Mouse (Mus musculus): ENCODE data around the gene Rogdi. TPM values are rescaled to one million over a fixed set of nuclear protein-coding genes. Genes with fewer than 3 reads are reported as not detected.
A peak's percentile ranks its signal among the peaks of the same experiment; 100 is the strongest.

The Rogdi gene
- polyA plus RNA-seq, 1 experiment from 2014 or later: 101 TPM

- H3K36me3 ChIP-seq (ENCODE audit: control insufficient read depth, insufficient read depth, low read length): no peaks in the 10 kb centered on the region
- no peak overlapping the region for H3K27ac ChIP-seq (ENCODE audit: low read depth, low read length)
- no peak overlapping the region for H3K9ac ChIP-seq (ENCODE audit: low read length)
- 58% methylated on average over 3 of the region's 3 CpGs for WGBS
- H3K9me3 ChIP-seq (replicated peaks; ENCODE audit: control insufficient read depth, low read length): no peaks in the 10 kb centered on the region
- H3K4me1 ChIP-seq (ENCODE audit: control insufficient read depth, insufficient read depth, low read length): no peaks in the 10 kb centered on the region
- H3K27me3 ChIP-seq (replicated peaks; ENCODE audit: control insufficient read depth, insufficient read depth, low read length): no peaks in the 10 kb centered on the region
- ATAC-seq: no peak
- DNase-seq (ENCODE audit: low spot score): no peak
- H3K4me2 ChIP-seq (ENCODE audit: low read length): no peak overlapping the region
- H3K4me3 ChIP-seq (ENCODE audit: low read depth, low read length): no peak overlapping the region
These were observed 12.7 kb downstream of the Rogdi start for GRCm38 (mm10) chr16:5000611-5001010.

GRCm38 (mm10) chr16:4998984-4999383 is 14.4 kb downstream of the Rogdi start:
- no peak for ATAC-seq
- Histone ChIP-seq H3K27ac (ENCODE audit: low read depth, low read length) (no peak overlapping the region), H3K4me1 (ENCODE audit: control insufficient read depth, insufficient read depth, low read length) (no peaks in the 10 kb centered on the region), H3K4me3 (ENCODE audit: low read depth, low read length) (no peak overlapping the region), H3K9me3 (replicated peaks; ENCODE audit: control insufficient read depth, low read length) (no peaks in the 10 kb centered on the region), H3K4me2 (ENCODE audit: low read length) (no peak overlapping the region), H3K9ac (ENCODE audit: low read length) (no peak overlapping the region), H3K27me3 (replicated peaks; ENCODE audit: control insufficient read depth, insufficient read depth, low read length) (no peaks in the 10 kb centered on the region), H3K36me3 (ENCODE audit: control insufficient read depth, insufficient read depth, low read length) (no peaks in the 10 kb centered on the region)
- no peak for DNase-seq (ENCODE audit: low spot score)
- WGBS: 78% methylated on average over 1 of the region's 1 CpGs

GRCm38 (mm10) chr16:4997553-4997952 is 15.8 kb downstream of the Rogdi start, which contains the start of gene Sept12:
Gene Sept12 (minus strand): TSS chr16:4997852.
- H3K4me2 ChIP-seq (ENCODE audit: low read length): no peak within 1 kb of the TSS
- H3K27ac ChIP-seq (ENCODE audit: low read depth, low read length): no peak within 1 kb of the TSS
- H3K4me1 ChIP-seq (ENCODE audit: control insufficient read depth, insufficient read depth, low read length): no peaks in the 10 kb centered on the region
- H3K36me3 ChIP-seq (ENCODE audit: control insufficient read depth, insufficient read depth, low read length): no peaks in the 10 kb centered on the region
- H3K9ac ChIP-seq (ENCODE audit: low read length): no peak within 1 kb of the TSS
- DNase-seq (ENCODE audit: low spot score) (no peak), ATAC-seq (no peak)
- no peaks in the 10 kb centered on the region for H3K27me3 ChIP-seq (replicated peaks; ENCODE audit: control insufficient read depth, insufficient read depth, low read length)
- WGBS: 50% methylated on average over 3 of the region's 3 CpGs
- H3K4me3 ChIP-seq (ENCODE audit: low read depth, low read length): no peak within 1 kb of the TSS
- H3K9me3 ChIP-seq (replicated peaks; ENCODE audit: control insufficient read depth, low read length): no peaks in the 10 kb centered on the region

- Histone ChIP-seq H3K4me2 (ENCODE audit: low read length) (no peak overlapping the region), H3K9ac (ENCODE audit: low read length) (no peak overlapping the region), H3K9me3 (replicated peaks; ENCODE audit: control insufficient read depth, low read length) (no peaks in the 10 kb centered on the region), H3K4me1 (ENCODE audit: control insufficient read depth, insufficient read depth, low read length) (no peaks in the 10 kb centered on the region), H3K27me3 (replicated peaks; ENCODE audit: control insufficient read depth, insufficient read depth, low read length) (no peaks in the 10 kb centered on the region), H3K27ac (ENCODE audit: low read depth, low read length) (no peak overlapping the region), H3K36me3 (ENCODE audit: control insufficient read depth, insufficient read depth, low read length) (no peaks in the 10 kb centered on the region), H3K4me3 (ENCODE audit: low read depth, low read length) (no peak overlapping the region)
- WGBS: 85% methylated on average over 4 of the region's 4 CpGs
- ATAC-seq: no peak
- no peak for DNase-seq (ENCODE audit: low spot score)
These were observed 20.1 kb downstream of the Rogdi start for GRCm38 (mm10) chr16:4993276-4993675.

GRCm38 (mm10) chr16:4984717-4985116 is 28.6 kb downstream of the Rogdi start:
- no peak overlapping the region for H3K4me3 ChIP-seq (ENCODE audit: low read depth, low read length)
- no peak overlapping the region for H3K9ac ChIP-seq (ENCODE audit: low read length)
- H3K9me3 ChIP-seq (replicated peaks; ENCODE audit: control insufficient read depth, low read length): no peaks in the 10 kb centered on the region
- H3K4me1 ChIP-seq (ENCODE audit: control insufficient read depth, insufficient read depth, low read length): no peaks in the 10 kb centered on the region
- no peak overlapping the region for H3K4me2 ChIP-seq (ENCODE audit: low read length)
- WGBS: 93% methylated on average over 12 of the region's 12 CpGs
- no peaks in the 10 kb centered on the region for H3K27me3 ChIP-seq (replicated peaks; ENCODE audit: control insufficient read depth, insufficient read depth, low read length)
- H3K36me3 ChIP-seq (ENCODE audit: control insufficient read depth, insufficient read depth, low read length): no peaks in the 10 kb centered on the region
- ATAC-seq (no peak), DNase-seq (ENCODE audit: low spot score) (no peak)
- no peak overlapping the region for H3K27ac ChIP-seq (ENCODE audit: low read depth, low read length)

GRCm38 (mm10) chr16:4979755-4980380 is 33.5 kb downstream of the Rogdi start:
- Histone ChIP-seq H3K27ac (ENCODE audit: low read depth, low read length) (no peak overlapping the region), H3K36me3 (ENCODE audit: control insufficient read depth, insufficient read depth, low read length) (no peaks in the 10 kb centered on the region), H3K9ac (ENCODE audit: low read length) (no peak overlapping the region), H3K4me1 (ENCODE audit: control insufficient read depth, insufficient read depth, low read length) (no peaks in the 10 kb centered on the region), H3K9me3 (replicated peaks; ENCODE audit: control insufficient read depth, low read length) (no peaks in the 10 kb centered on the region), H3K27me3 (replicated peaks; ENCODE audit: control insufficient read depth, insufficient read depth, low read length) (no peaks in the 10 kb centered on the region), H3K4me3 (ENCODE audit: low read depth, low read length) (no peak overlapping the region), H3K4me2 (ENCODE audit: low read length) (no peak overlapping the region)
- DNase-seq (ENCODE audit: low spot score): peak; percentile 49
- ATAC-seq: no peak
- WGBS: 62% methylated on average over 4 of the region's 4 CpGs

GRCm38 (mm10) chr16:4978275-4979051 is 34.9 kb downstream of the Rogdi start:
- 73% methylated on average over 5 of the region's 5 CpGs for WGBS
- no peaks in the 10 kb centered on the region for H3K4me1 ChIP-seq (ENCODE audit: control insufficient read depth, insufficient read depth, low read length)
- no peak overlapping the region for H3K9ac ChIP-seq (ENCODE audit: low read length)
- H3K4me3 ChIP-seq (ENCODE audit: low read depth, low read length): no peak overlapping the region
- DNase-seq (ENCODE audit: low spot score) (no peak), ATAC-seq (no peak)
- H3K9me3 ChIP-seq (replicated peaks; ENCODE audit: control insufficient read depth, low read length): no peaks in the 10 kb centered on the region
- H3K36me3 ChIP-seq (ENCODE audit: control insufficient read depth, insufficient read depth, low read length): no peaks in the 10 kb centered on the region
- no peak overlapping the region for H3K4me2 ChIP-seq (ENCODE audit: low read length)
- no peak overlapping the region for H3K27ac ChIP-seq (ENCODE audit: low read depth, low read length)
- H3K27me3 ChIP-seq (replicated peaks; ENCODE audit: control insufficient read depth, insufficient read depth, low read length): no peaks in the 10 kb centered on the region

GRCm38 (mm10) chr16:4976180-4976579 is 37.2 kb downstream of the Rogdi start:
- ATAC-seq (no peak), DNase-seq (ENCODE audit: low spot score) (no peak)
- H3K27me3 ChIP-seq (replicated peaks; ENCODE audit: control insufficient read depth, insufficient read depth, low read length): no peaks in the 10 kb centered on the region
- H3K4me3 ChIP-seq (ENCODE audit: low read depth, low read length): no peak overlapping the region
- no peaks in the 10 kb centered on the region for H3K4me1 ChIP-seq (ENCODE audit: control insufficient read depth, insufficient read depth, low read length)
- no peak overlapping the region for H3K9ac ChIP-seq (ENCODE audit: low read length)
- no peaks in the 10 kb centered on the region for H3K9me3 ChIP-seq (replicated peaks; ENCODE audit: control insufficient read depth, low read length)
- H3K4me2 ChIP-seq (ENCODE audit: low read length): no peak overlapping the region
- 77% methylated on average over 2 of the region's 2 CpGs for WGBS
- H3K36me3 ChIP-seq (ENCODE audit: control insufficient read depth, insufficient read depth, low read length): no peaks in the 10 kb centered on the region
- no peak overlapping the region for H3K27ac ChIP-seq (ENCODE audit: low read depth, low read length)

- H3K4me1 ChIP-seq (ENCODE audit: control insufficient read depth, insufficient read depth, low read length): no peaks in the 10 kb centered on the region
- WGBS: 75% methylated on average over 5 of the region's 5 CpGs
- ATAC-seq (no peak), DNase-seq (ENCODE audit: low spot score) (no peak)
- H3K4me2 ChIP-seq (ENCODE audit: low read length): no peak overlapping the region
- no peaks in the 10 kb centered on the region for H3K36me3 ChIP-seq (ENCODE audit: control insufficient read depth, insufficient read depth, low read length)
- no peak overlapping the region for H3K4me3 ChIP-seq (ENCODE audit: low read depth, low read length)
- H3K9me3 ChIP-seq (replicated peaks; ENCODE audit: control insufficient read depth, low read length): no peaks in the 10 kb centered on the region
- no peak overlapping the region for H3K27ac ChIP-seq (ENCODE audit: low read depth, low read length)
- H3K27me3 ChIP-seq (replicated peaks; ENCODE audit: control insufficient read depth, insufficient read depth, low read length): no peaks in the 10 kb centered on the region
- H3K9ac ChIP-seq (ENCODE audit: low read length): no peak overlapping the region
These were observed 38.8 kb downstream of the Rogdi start for GRCm38 (mm10) chr16:4974521-4974920.
